29 mouse cellular contexts compared by ENCODE assay signal in the genomic region with DNA sequence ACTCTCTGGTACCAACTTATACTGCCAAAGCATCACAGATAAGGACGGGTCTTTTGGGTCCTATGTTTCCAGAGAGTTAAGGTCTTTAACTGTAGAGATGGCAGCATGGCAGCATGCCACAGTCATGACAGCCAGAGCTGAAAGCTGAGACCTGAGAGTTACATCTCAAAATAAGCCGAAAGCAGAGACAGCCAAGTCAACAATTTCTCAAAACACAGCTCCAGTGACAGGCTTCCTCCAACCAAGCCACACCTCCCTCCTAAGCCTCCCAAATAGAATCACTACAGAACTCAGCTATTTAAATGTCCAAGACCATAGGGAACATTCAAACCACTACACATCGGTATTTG. TPM values are rescaled to one million over a fixed set of nuclear protein-coding genes. Genes with fewer than 3 reads are reported as not detected.
DNase-seq lines count a peak whose midpoint lies in the region; ATAC-seq and TF ChIP-seq lines count a peak whose summit lies in the region.
"Had no signal": no experiment of that assay in that cellular context is flagged by ENCODE, and none has a peak within 500 bp of the region (broad histone marks: within the 10 kb centered on the region; RNA-seq: fewer than 3 reads in every experiment).

No protein-coding gene starts in this region.

- no peak overlapping the region for H3K4me2 ChIP-seq in forebrain, embryonic 15.5 days (replicated peaks)
- no peak overlapping the region for H3K4me2 ChIP-seq in lung, embryonic 14.5 days
- no peak overlapping the region for H3K4me2 ChIP-seq in stomach, postnatal 0 days (replicated peaks; ENCODE audit: low read depth)
- H3K4me2 ChIP-seq: embryonic facial prominence, embryonic 13.5 days; heart, embryonic 13.5 days; hindbrain, embryonic 15.5 days; kidney, embryonic 15.5 days; limb, embryonic 13.5 days; liver, embryonic 11.5 days; midbrain, embryonic 13.5 days; neural tube, embryonic 13.5 days had no signal

- peaks cover 24% of the 10 kb centered on the region for H3K4me1 ChIP-seq in forebrain, embryonic 15.5 days
- H3K4me1 ChIP-seq in forebrain, embryonic 10.5 days, result peaks cover 2% of the 10 kb centered on the region
- 0 out of 2 replicates have a peak, but pooled peaks cover 8% of the 10 kb centered on the region for H3K4me1 ChIP-seq in lung, embryonic 14.5 days (ENCODE audit: insufficient read depth)
- H3K4me1 ChIP-seq in lung, adult 2 months (ENCODE audit: control insufficient read depth, insufficient read depth, low read length), result no peaks in the 10 kb centered on the region
- H3K4me1 ChIP-seq in heart, embryonic 10.5 days, result peaks cover 28% of the 10 kb centered on the region
- no peaks in the 10 kb centered on the region for H3K4me1 ChIP-seq in stomach, postnatal 0 days (replicated peaks; ENCODE audit: control insufficient read depth, insufficient read depth)
- H3K4me1 ChIP-seq: hindbrain, embryonic 15.5 days had no signal

- H3K36me3 ChIP-seq in forebrain, embryonic 15.5 days, result no peaks in the 10 kb centered on the region
- H3K36me3 ChIP-seq in forebrain, embryonic 10.5 days (replicated peaks), result peaks cover 25% of the 10 kb centered on the region
- H3K36me3 ChIP-seq in lung, embryonic 14.5 days (ENCODE audit: insufficient read depth), result no peaks in the 10 kb centered on the region
- H3K36me3 ChIP-seq in heart, embryonic 10.5 days, result no peaks in the 10 kb centered on the region
- H3K36me3 ChIP-seq in stomach, postnatal 0 days (ENCODE audit: control insufficient read depth, insufficient read depth, low read length), result no peaks in the 10 kb centered on the region
- H3K36me3 ChIP-seq: heart, embryonic 13.5 days; hindbrain, embryonic 15.5 days; kidney, embryonic 15.5 days; limb, embryonic 13.5 days; midbrain, embryonic 13.5 days; neural tube, embryonic 13.5 days had no signal

- H3K9me3 ChIP-seq in forebrain, embryonic 15.5 days, result no peaks in the 10 kb centered on the region
- no peaks in the 10 kb centered on the region for H3K9me3 ChIP-seq in forebrain, embryonic 10.5 days
- H3K9me3 ChIP-seq in lung, embryonic 14.5 days (ENCODE audit: low read depth, low read length), result no peaks in the 10 kb centered on the region
- no peaks in the 10 kb centered on the region for H3K9me3 ChIP-seq in heart, embryonic 10.5 days
- no peaks in the 10 kb centered on the region for H3K9me3 ChIP-seq in stomach, postnatal 0 days (ENCODE audit: control insufficient read depth, low read length)
- H3K9me3 ChIP-seq: embryonic facial prominence, embryonic 13.5 days; G1E; heart, embryonic 13.5 days; hindbrain, embryonic 15.5 days; kidney, embryonic 15.5 days; limb, embryonic 13.5 days; midbrain, embryonic 13.5 days; neural tube, embryonic 13.5 days had no signal

- H3K27ac ChIP-seq in forebrain, embryonic 15.5 days (replicated peaks), result 0 out of 2 replicates have a peak overlapping the region, but pooled peaks have one; percentile 44
- H3K27ac ChIP-seq in forebrain, embryonic 10.5 days, result no peak overlapping the region
- no peak overlapping the region for H3K27ac ChIP-seq in lung, embryonic 14.5 days (ENCODE audit: low read depth)
- H3K27ac ChIP-seq in heart, embryonic 10.5 days, result no peak overlapping the region
- H3K27ac ChIP-seq in stomach, postnatal 0 days (replicated peaks), result no peak overlapping the region
- H3K27ac ChIP-seq: embryonic facial prominence, embryonic 13.5 days; heart, embryonic 13.5 days; hindbrain, embryonic 15.5 days; kidney, embryonic 15.5 days; limb, embryonic 13.5 days; macrophage; midbrain, embryonic 13.5 days; neural tube, embryonic 13.5 days had no signal

- no peak for TF ChIP-seq CTCF in lung, embryonic 14.5 days (IDR thresholded peaks at IDR 0.05; ENCODE audit: low read depth)
- TF ChIP-seq CTCF in lung, adult 2 months (IDR thresholded peaks at IDR 0.05; ENCODE audit: insufficient read depth, low read length), result no peak
- no peak for TF ChIP-seq CTCF in stomach, postnatal 0 days (IDR thresholded peaks at IDR 0.05; ENCODE audit: low read depth)

- TF ChIP-seq POLR2A in lung, adult 2 months (IDR thresholded peaks at IDR 0.05; ENCODE audit: borderline replicate concordance, extremely low read depth, low read depth, low read length), result no peak

- H3K4me3 ChIP-seq in forebrain, embryonic 15.5 days, result no peak overlapping the region
- no peak overlapping the region for H3K4me3 ChIP-seq in forebrain, embryonic 10.5 days
- H3K4me3 ChIP-seq in lung, embryonic 14.5 days (ENCODE audit: low read depth, low read length), result no peak overlapping the region
- no peak overlapping the region for H3K4me3 ChIP-seq in lung, adult 2 months (replicated peaks; ENCODE audit: extremely low read depth, low read depth, low read length)
- H3K4me3 ChIP-seq in heart, embryonic 10.5 days, result no peak overlapping the region
- H3K4me3 ChIP-seq in stomach, postnatal 0 days (ENCODE audit: low read depth, low read length), result no peak overlapping the region
- H3K4me3 ChIP-seq: embryonic facial prominence, embryonic 13.5 days; heart, embryonic 13.5 days; hindbrain, embryonic 15.5 days; kidney, embryonic 15.5 days; limb, embryonic 13.5 days; midbrain, embryonic 13.5 days; neural tube, embryonic 13.5 days had no signal

- H3K9ac ChIP-seq in forebrain, embryonic 15.5 days (replicated peaks), result no peak overlapping the region
- no peak overlapping the region for H3K9ac ChIP-seq in lung, embryonic 14.5 days
- no peak overlapping the region for H3K9ac ChIP-seq in stomach, postnatal 0 days (ENCODE audit: low read length)
- H3K9ac ChIP-seq: embryonic facial prominence, embryonic 13.5 days; heart, embryonic 13.5 days; hindbrain, embryonic 15.5 days; kidney, embryonic 15.5 days; limb, embryonic 13.5 days; midbrain, embryonic 13.5 days; neural tube, embryonic 13.5 days had no signal

- no peak for ATAC-seq in forebrain, embryonic 15.5 days (replicated peaks)
- no peak for ATAC-seq in lung, embryonic 14.5 days (ENCODE audit: insufficient read depth)
- ATAC-seq in stomach, postnatal 0 days (ENCODE audit: low FRiP score, low TSS enrichment), result no peak
- ATAC-seq: midbrain, embryonic 13.5 days; Patski had no signal

- no peak for TF ChIP-seq EP300 in stomach, postnatal 0 days (optimal IDR thresholded peaks at IDR 0.05)

- no peaks in the 10 kb centered on the region for H3K27me3 ChIP-seq in forebrain, embryonic 15.5 days
- no peaks in the 10 kb centered on the region for H3K27me3 ChIP-seq in forebrain, embryonic 10.5 days (ENCODE audit: poor library complexity, severe bottlenecking)
- H3K27me3 ChIP-seq in lung, embryonic 14.5 days (ENCODE audit: insufficient read depth, low read length), result no peaks in the 10 kb centered on the region
- H3K27me3 ChIP-seq in heart, embryonic 10.5 days (ENCODE audit: insufficient read depth, poor library complexity, severe bottlenecking), result no peaks in the 10 kb centered on the region
- H3K27me3 ChIP-seq in stomach, postnatal 0 days (ENCODE audit: control insufficient read depth, insufficient read depth, low read length), result no peaks in the 10 kb centered on the region
- H3K27me3 ChIP-seq: embryonic facial prominence, embryonic 13.5 days; heart, embryonic 13.5 days; hindbrain, embryonic 15.5 days; kidney, embryonic 15.5 days; limb, embryonic 13.5 days; midbrain, embryonic 13.5 days; neural tube, embryonic 13.5 days; Patski had no signal

- WGBS in forebrain, embryonic 15.5 days, result 65% methylated on average over 3 of the region's 3 CpGs
- 81% methylated on average over 3 of the region's 3 CpGs for WGBS in forebrain, embryonic 10.5 days
- WGBS in lung, embryonic 14.5 days, result 51% methylated on average over 3 of the region's 3 CpGs
- 79% methylated on average over 3 of the region's 3 CpGs for WGBS in lung, adult 2 months
- 74% methylated on average over 3 of the region's 3 CpGs for WGBS in heart, embryonic 10.5 days
- 70% methylated on average over 3 of the region's 3 CpGs for WGBS in stomach, postnatal 0 days

- DNase-seq in forebrain, embryonic 10.5 days (ENCODE audit: extremely low spot score, low spot score), result no peak
- DNase-seq in lung, embryonic 14.5 days, result peak; percentile 50
- DNase-seq in lung, adult 2 months, result no peak
- DNase-seq in adipocyte (ENCODE audit: low spot score), result peak; percentile 58
- DNase-seq in gastrocnemius, postnatal 10 days, result peak; percentile 40
- DNase-seq in heart, embryonic 10.5 days (ENCODE audit: low spot score), result no peak
- DNase-seq in stomach, postnatal 0 days (ENCODE audit: low spot score), result no peak
- DNase-seq: adrenal gland, postnatal 25 days; cerebellum, adult 18-20 months; heart, adult 18-20 months; heart, postnatal 10 days; kidney, adult 18-20 months; kidney, postnatal 25 days; thymus, adult 18-20 months; thymus, postnatal 36 days had no signal

RNA-seq across cellular contexts. Expression of gene Igf2bp3, which starts 58.0 kb away (rescaled TPM):
- polyA plus RNA-seq in forebrain, embryonic 15.5 days (2015; fragmentation: Nextera tagmentation; extraction: Ambion mirVana), result 36.5 and 39.8 TPM in 2 replicates
- polyA plus RNA-seq in forebrain, embryonic 10.5 days (2016; fragmentation: Nextera tagmentation; extraction: Ambion mirVana), result 128 and 141 TPM in 2 replicates
- polyA plus RNA-seq in lung, embryonic 14.5 days (2014; fragmentation: Nextera tagmentation; extraction: Ambion mirVana), result 62.4 and 67.5 TPM in 2 replicates
- polyA plus RNA-seq in lung, adult 2 months (2012; rRNA removed), result 0.03 and 0.07 TPM in 2 replicates
- total RNA-seq in gastrocnemius, postnatal 10 days (2021), result 1 to 10 TPM; 4.3 to 5.5 TPM
- 80.6 and 96.1 TPM in 2 replicates for polyA plus RNA-seq in heart, embryonic 10.5 days (2016; fragmentation: Nextera tagmentation; extraction: Ambion mirVana)
- 40.7 and 43.6 TPM in 2 replicates for polyA plus RNA-seq in stomach, postnatal 0 days (2015; fragmentation: Nextera tagmentation; extraction: Ambion mirVana)
- total RNA-seq: heart, adult 18-20 months; layer of hippocampus, adult 18-20 months; left cerebral cortex, adult 18-20 months had no signal

Comparison
In these comparisons a context has a peak if more than half of its experiments do, and no peak if none do; other contexts are left out.
1. DNase-seq: peak in lung, embryonic 14.5 days (single experiment), adipocyte (single experiment) and gastrocnemius, postnatal 10 days (single experiment); none in forebrain, embryonic 10.5 days (single experiment), lung, adult 2 months (single experiment), heart, embryonic 10.5 days (single experiment) and stomach, postnatal 0 days (single experiment).
2. RNA of gene Igf2bp3, which starts 58.0 kb away (polyA plus RNA-seq): 128 to 141 TPM in forebrain, embryonic 10.5 days, 80.6 to 96.1 TPM in heart, embryonic 10.5 days, 62.4 to 67.5 TPM in lung, embryonic 14.5 days, 40.7 to 43.6 TPM in stomach, postnatal 0 days and 36.5 to 39.8 TPM in forebrain, embryonic 15.5 days; 0.03 to 0.07 TPM in lung, adult 2 months; every median in the first group is over 10 times any median in the second.